Mouse (Mus musculus) heart, postnatal 25 days (tissue): ENCODE results near the gene Pou2f1. TPM values are rescaled to one million over a fixed set of nuclear protein-coding genes. Genes with fewer than 3 reads are reported as not detected.

Experiments used
- DNase-seq: peaks from one replicate; pipeline ENCODE4 v3.0.0; 2022; ENCODE audit warnings: low spot score
- intact Hi-C: fragments of 180-260 bp; cut with DNase I; formaldehyde crosslinking; loops from one replicate; pipeline ENCODE4 v1.15.1; 2025
- total RNA-seq, 2 experiments: library from RNA; stranded (reverse); gene quantifications; 2 replicates each; pipeline ENCODE4 v1.2.3; 2021

Pou2f1 gene
- total RNA-seq, 2 experiments from 2014 or later, result 11.8 to 13.0 TPM

GRCm38 (mm10) chr1:165828615-165829014 lies 173.9 kb downstream of the Pou2f1 start:
- DNase-seq, result no peak
- intact Hi-C loops, result no loop called here

- DNase-seq, result no peak
- intact Hi-C loops, result no loop called here
Measured at GRCm38 (mm10) chr1:165828173-165828572, 174.3 kb downstream of the Pou2f1 start.

- DNase-seq, result no peak
- intact Hi-C loops, result no loop called here
Measured at GRCm38 (mm10) chr1:165822031-165822430, 180.4 kb downstream of the Pou2f1 start.

GRCm38 (mm10) chr1:165819147-165819546 lies 183.3 kb downstream of the Pou2f1 start:
- intact Hi-C loops, result no loop called here
- DNase-seq, result no peak

GRCm38 (mm10) chr1:165818145-165818860 lies 184.2 kb downstream of the Pou2f1 start:
- no peak for DNase-seq
- intact Hi-C loops, result no loop called here

GRCm38 (mm10) chr1:165817264-165817663 lies 185.2 kb downstream of the Pou2f1 start:
- no peak for DNase-seq
- intact Hi-C loops, result no loop called here

GRCm38 (mm10) chr1:165816391-165816790 lies 186.1 kb downstream of the Pou2f1 start:
- intact Hi-C loops, result no loop called here
- no peak for DNase-seq

Other genes starting within 250 kb of the Pou2f1 start
- 10 to 100 TPM; 64.4 to 68.6 TPM for gene Creg1, start 238.9 kb downstream of the Pou2f1 start, total RNA-seq
- under 1 TPM; 0.39 to 0.60 TPM for gene Cd247, start 214.0 kb downstream of the Pou2f1 start, total RNA-seq
- 10 to 100 TPM; 42.5 to 48.0 TPM for gene Dusp27, start 125.2 kb upstream of the Pou2f1 start, total RNA-seq
- not detected for gene Gpa33, start 127.6 kb upstream of the Pou2f1 start, total RNA-seq
- not detected for gene Mael, start 236.1 kb upstream of the Pou2f1 start, total RNA-seq